Mouse (Mus musculus) lung, postnatal 25 days (tissue): Measurements from ENCODE around the gene Cd37.
A peak's percentile ranks its signal among the peaks of the same experiment; 100 is the strongest.

Experiments used
- DNase-seq: peaks from one replicate; pipeline ENCODE4 v3.0.0; 2022; ENCODE audit warnings: low spot score

Cd37 gene

DNA sequence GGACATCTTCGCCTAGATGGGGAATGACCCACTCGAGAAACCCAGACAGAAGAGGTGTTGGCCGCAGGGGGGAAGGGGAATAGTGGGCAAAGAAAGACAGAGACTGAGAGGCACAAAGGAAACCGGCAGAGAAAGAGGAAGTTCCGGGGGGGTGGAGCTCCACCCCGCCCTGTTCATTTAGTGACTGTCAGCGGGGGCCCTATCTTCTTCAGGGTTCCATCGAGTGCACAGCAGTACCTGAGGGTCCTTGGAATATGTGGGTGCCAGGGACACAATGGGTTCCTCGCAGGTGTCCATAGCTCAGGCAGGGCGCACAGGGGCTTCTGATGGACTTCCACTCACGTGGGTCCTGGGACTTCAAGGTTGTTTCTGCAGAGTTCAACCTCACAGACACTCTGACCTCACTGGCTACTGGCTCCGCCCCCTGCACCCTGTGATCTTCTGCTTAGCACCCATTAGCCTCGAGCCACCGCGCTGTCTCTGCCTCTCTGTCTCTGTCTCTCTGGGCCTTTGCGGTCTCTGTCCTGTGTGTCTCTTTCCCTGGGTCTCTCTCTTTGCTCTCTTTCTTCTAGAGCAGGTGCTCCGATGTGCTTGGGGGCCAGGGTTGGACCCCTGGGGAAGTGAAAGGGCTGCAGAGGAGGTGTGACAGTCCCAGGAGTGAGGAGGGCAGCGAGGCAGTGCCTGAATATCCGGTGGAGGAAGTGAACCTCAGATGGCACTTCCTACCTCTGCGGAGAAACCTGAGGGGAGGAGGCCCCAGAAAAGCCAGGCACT, at the start of gene Cd37:
TSS of gene Cd37 (minus strand) at position 393 of the 774 bp plus-strand sequence.
- peak; percentile 53 for DNase-seq

DNA sequence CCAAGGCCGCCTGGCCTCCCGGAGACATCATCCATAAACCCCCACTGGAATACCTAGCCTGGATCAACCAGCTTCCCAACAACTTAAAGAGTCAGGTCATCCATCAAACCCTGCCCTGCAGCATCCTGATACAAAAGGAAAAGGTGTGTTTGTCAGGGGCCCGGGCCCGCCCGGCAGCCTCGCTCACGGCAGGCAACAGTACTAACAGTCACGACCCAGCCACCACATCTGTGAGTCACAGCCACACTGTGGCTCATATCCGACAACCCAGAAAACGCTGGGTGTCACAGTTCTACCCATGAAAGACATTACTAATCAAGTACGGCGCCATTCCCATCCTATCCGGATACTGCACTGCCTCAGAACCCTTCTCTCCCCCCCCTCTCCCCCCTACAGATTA, 47.6 kb upstream of the Cd37 start:
- no peak for DNase-seq

DNA sequence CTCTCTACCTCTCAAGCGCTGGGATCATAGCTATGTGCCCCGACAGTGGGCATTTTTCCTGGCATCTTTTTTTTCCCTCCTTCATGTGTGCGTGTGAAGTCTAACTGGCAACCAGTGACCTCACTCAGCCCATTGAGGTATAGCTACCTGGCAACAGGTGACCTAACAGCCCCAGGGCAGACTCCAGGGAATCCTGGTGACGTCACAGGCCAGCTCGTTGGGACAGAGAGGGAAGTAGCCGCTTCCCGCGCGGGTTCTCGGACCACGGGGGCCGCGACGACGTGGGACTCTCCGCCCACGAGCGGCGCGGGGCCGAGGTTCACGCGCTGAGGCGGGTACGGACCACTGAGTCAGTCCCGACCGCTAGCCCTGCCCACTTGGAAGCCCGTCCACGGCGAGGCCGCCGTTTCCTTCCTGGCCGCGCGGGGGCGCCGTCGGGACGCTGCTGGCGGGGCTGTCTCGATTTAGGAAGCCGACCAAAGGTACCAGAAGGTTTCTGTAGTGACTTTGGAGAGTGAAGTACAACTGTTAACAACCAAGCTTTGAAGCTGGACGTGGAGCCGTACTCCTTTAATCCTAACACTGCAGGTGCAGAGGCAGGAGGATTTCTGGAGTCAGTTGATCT, 38.3 kb upstream of the Cd37 start, which contains the start of gene Slc6a21:
TSS of gene Slc6a21 (plus strand) at position 378 of the 625 bp plus-strand sequence.
- DNase-seq = peak; percentile 84

DNA sequence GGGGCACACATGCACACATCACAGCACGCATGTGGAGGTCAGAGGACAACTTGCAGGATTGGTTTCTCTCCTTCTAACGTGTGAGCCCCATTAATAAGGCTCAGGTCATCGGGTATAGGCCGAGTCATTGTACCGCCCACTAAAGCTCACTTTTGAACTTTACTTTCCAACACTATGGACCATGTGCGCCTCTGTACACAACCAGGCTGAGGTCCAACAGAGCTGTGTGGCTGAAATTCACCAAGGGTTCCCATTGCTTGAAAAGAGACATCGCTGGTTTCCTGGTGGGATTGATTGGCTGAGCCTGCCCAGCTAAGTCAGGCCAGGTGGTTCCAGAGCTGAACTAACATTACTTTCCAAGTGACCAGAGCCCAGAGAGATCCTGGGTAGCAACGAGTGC, 34.8 kb upstream of the Cd37 start:
- no peak for DNase-seq

DNA sequence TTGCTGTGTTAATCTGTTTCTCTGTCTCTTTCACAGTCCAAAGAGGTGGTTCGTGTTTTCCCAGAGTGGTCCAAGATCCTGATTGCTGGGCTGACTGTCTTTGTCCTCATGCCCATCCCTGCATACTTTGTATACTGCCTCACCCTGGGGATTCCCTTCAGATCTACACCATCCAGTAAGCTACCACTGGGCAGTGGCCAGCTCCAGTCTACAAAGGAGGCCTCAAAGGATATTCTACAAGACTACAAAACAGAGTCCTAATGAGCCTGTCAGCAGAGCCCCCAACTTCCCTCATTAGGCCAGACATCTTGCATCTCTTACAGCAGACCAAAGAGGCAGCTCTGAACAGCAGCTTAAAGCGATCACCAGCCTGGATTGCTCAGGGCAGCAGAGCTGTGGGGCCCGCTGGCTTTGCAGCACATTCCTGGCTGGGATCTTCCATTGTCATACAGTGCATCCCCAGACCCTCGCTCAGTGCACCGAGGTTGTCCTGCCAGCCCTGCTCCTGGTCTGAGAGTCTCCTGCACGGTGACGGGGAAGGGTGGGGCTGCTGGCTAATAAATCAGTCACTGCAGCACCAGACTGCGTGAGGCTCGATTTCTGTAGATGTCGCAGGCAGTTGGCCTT, 34.0 kb upstream of the Cd37 start:
- DNase-seq = no peak

DNA sequence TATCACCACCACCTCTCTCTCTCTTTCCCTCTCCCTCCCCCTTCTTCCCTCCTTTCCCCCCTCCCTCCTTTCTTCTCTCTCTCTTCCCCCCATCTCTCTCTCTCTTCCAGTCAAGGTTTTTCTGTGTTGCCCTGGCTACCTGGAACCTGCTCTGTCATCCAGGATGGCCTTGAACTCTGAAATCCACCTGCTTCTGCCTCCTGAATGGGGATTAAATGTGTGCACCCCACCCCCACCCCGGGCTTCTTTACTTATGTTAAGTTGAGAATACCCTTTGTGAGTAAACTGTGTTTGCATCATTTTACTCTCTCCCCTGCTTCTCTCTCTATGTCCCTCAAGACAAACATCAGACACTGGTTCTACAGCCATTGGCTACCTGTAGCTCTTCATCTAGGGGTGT, 26.6 kb upstream of the Cd37 start:
- DNase-seq = no peak

DNA sequence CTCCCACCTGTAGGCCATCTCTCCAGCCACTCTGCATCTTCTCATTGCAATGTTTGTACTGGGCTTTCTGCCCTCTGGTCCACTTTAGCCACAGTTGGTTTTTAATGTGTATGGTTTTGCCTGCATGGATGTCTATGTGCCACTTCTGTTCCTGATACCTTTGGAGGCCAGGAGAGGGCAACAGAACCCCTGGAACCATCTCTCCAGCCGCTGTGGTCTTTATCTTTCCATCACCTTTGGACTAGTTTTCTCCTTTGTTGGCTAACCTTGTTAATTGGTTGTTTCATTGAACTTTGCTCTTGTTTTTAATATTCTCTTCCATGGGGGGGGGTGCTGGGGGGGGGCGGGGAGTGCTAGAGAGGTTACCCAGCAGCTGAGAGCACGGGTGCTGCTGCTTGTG, 25.4 kb upstream of the Cd37 start:
- no peak for DNase-seq

DNA sequence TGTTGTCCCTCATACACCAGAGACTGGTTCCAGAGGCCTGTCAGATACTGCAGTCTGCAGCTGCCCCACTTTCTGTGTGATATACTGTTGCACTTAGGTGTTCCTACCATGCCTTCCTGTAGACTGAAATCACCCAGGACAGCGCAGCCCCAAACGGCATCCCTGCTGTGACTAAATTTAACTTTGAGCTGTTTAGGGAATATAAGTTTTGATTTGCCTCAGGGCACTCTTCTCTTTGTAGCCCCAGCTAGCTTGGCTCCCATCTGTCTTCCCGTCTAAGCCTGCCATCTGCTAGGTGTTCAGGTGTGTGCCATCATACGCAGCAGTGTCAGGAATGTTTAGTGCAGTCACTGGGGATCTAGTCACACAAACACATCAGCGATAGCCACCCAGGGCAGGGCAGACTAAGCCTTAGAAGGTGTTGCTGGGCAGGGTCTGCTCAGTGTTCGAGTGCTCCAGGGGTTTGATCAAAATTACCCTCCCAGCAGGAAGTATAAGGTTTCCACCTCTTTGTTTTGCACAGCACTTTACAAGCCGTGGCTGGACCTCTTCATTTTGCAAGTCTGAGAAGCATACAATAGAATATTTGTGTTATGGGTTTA, 24.2 kb upstream of the Cd37 start:
- no peak for DNase-seq

DNA sequence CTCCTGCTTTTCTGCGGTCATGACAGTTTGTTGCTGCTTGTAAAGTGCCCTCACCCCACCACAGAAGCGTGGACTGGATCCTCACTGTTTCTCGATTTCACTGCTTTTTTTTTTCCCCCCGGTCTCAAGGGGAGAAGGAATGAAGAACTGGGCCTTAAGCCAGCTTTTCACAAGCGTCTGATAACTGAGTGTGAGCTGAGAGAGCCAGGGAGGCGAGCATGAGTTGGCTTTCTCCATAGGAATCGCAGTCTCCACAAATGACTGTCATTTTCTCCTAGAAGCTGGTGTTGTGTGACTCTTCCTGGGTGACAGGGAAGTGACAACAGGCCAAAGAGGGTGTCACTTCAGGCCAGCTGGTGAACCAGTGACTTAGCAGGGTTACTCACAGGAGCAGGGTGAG, 23.4 kb upstream of the Cd37 start:
- no peak for DNase-seq

DNA sequence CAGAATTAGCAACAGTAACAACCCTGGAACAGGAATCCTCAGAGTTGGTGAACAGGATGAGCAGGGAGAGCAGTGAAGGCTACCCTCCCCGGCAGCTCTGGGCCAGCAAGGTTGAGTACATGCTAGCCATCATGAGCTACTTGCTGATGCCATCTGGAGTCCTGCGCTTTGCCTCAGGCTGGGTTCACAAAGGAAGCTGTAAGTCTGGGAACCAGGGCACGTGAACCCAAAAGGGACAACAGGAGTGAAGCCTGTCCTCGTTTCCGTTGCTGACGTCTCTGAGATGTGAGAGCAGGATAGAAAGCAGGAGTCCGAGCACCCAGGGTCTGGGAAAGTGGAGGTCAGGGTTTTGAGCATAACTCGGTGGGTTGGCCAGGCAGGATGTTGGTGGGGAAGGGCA, 20.4 kb upstream of the Cd37 start:
- no peak for DNase-seq

DNA sequence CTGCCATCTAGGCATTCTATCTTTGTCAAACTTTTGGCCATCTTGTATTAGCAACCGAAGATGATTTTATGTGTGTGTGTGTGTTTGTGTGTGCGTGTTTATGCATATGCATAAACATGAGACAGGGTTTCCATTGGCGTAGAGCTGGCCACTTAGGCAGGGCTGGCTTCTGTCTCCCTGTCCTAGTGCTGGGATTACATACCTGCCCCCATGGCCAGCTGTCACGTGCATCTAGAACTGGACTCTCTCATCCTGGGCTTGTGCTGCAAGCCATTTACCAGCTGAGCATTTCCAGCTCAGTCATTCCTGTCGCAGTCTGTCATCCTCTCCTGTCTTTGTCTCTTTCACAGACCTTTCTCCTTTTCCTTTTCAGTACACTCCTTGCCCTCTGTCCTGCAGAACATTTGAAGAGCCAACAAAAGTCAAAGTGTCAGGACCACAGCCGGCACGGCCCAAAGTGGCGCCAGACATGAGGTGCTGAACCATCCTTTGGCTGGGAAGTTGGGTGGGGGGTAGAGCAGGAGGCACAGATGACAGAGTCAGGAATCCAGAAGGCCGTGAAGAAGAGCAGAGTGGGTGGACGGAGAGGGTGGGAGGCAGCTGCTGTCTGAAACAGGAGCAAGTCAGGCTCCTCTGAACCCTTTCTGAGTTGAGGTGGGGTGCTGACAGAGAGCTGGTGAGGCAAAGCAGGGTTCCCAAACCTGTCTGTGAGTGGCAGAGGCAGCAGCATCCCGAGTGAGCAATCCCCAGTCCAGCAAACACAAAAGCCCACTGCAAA, 18.3 kb upstream of the Cd37 start:
- DNase-seq = no peak

DNA sequence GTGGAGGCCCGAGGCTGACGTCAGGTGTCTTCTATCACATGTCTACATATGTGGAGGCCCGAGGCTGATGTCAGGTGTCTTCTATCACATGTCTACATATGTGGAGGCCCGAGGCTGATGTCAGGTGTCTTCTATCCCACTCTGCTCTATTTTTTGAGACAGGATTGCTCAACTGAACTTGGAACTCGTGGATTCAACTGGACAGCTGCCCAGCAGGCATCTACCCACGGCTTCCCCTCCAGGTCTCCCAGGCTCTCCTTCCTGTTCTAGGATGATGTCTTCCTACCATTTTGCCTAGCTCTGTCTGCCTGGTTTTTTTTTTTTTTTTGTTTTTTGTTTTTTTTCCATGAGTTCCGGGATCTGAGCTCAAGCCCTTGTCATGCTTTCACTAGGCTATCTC, 16.9 kb upstream of the Cd37 start:
- peak; percentile 61 for DNase-seq

DNA sequence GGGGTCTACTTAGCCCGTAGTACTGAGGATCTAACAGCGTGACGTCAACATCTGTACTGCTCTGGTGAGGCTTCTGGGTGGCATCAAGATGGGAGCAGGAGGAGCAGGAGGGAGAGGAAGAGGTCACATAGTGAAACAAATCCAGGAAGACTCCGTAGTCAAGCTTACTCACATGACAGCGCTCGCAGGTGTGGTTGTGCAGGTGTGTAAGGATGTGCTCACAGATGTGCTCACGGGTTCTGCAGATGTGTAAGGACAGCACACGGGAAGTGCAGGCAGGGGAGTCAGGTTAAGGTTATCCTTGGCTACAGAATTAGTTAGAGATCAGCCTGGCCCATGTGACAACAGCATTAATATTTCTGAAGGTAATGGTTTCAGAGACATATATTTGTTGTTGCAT, 14.9 kb upstream of the Cd37 start:
- DNase-seq = no peak

DNA sequence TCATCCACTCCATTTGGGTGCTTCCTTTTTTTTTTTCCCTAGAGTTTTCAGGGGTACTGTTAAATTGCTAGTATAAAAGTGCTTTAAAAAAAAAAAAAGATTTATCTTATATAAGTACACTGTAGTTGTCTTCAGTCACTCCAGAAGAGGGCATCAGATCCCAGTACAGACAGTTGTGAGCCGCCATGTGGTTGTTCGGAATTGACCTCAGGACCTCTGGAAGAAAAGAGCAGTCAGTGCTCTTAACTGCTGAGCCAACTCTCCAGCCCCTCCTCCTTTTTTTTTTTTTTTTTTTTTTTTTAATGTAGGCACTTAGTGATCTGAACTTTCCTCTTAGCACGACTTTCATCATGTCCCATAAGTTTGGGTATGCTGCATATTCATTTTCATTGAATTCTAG, 8.8 kb upstream of the Cd37 start:
- DNase-seq = no peak

DNA sequence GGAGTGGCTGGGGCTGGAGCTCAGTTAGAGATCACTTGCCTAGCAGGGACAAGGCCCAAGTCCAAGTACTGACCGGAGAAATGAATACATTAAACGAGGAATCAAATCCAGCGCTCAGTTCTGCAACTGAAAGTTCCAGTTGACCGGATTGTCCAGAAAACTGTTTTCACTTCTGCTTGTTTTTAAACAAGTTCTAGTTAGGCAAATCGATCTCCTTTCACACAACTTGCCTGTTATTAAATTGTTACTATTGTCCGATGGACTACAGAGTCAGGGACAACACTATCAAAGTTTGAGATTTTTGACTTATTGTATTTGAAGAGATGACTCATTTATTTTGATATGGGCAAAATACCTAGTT, 2.5 kb upstream of the Cd37 start:
- no peak for DNase-seq

DNA sequence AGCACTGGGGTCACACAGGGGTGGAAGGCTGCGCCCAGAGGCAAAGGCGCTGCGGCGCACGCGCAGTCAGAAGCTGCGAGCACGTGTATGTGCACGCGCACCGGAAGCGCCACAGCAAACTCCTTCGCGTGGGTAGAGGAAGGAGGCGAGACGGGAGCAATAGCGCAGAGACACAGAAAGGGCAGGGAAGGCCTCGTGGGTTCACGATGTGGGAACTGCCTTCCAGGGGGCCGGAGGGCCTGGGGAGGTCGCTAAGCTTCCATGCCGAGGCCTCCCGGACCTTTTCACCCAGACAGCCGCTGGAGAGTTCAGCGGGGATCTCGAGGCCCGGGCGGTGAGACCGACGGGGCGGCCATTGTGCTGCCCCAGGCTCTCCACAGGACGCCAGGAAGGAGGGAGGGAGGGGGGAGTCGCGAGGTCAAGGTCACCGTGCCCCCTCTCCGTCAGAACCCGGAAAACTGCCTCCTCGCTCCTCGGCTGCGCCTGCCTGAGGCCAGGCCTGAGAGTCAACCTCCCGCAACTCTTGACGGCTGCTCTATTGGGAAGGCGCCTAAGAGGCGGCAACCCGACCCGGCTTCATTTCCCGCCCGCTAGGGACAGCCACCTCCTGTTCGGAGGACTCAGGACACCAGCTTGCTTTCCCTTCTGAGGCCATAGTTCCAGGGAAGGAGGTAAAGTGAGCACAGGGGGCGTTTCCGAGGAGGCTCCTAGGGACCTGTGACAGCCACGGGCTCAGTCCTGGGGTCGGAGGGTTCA, 1.9 kb upstream of the Cd37 start, which contains the start of gene Slc6a16:
TSS of gene Slc6a16 (plus strand) at position 453 of the 756 bp plus-strand sequence.
- DNase-seq = no peak

DNA sequence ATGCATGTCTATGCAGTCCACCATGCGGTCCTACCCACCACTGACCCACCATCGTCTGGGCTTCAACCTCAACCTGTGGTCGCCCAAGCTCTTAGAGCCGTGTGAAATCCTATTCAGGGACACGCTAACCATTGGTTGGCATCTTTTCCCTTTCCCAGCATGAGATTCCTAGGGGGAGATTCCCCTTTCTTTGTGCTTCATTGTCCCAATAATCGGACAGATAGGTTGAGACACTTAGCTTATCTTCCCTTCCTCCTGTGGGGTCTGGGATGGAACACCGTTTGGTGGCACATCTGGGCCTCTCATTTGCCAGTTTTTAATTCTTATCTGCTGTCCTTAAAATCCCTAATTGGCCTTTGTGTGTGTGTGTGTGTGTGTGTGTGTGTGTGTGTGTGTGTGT, 1.2 kb upstream of the Cd37 start:
- DNase-seq = no peak

DNA sequence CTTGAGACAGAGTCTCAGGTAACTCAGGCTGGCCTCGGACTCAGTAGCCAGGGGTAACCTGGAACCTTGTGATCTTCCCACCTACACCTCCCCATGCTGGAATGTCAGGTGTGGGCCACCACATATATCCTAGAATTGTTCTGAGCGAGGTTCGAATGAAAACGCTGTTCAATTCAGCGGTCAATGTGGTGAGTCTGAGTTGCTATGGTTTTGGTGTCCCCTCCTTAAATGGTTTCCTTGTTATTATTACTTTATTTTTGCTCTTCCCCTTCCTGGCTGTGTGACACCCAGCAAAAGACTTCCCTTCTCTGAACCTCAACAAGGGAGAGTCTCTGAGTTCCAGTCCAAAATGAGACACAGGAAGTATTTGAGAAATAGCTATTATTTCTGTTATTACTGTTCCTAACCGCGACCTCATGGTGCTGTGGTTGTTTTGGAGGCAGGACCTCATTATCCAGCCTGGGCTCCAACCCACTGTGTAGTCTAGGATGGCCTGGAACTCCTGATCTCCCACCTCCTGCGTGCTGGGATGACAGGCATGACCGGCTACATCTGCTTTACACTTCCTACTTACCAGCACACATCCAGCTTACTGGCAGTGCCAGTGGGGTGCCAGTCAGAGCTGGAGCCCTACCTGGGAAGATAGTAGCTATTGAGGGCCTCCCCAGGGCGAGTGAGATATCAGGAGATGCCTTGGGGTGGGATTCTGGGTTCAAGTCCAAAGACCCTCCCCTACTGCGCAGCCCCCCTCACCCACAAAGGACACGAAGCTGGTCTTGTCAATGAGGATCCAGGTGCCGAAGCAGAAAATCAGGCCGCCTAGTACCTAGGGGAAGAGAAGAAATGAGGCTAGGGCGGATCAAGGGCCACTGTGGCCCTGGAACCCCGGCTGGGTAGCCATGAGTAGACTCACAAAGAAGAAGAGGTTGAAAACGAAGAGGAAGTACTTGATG, 892 bp downstream of the Cd37 start:
- DNase-seq = no peak

DNA sequence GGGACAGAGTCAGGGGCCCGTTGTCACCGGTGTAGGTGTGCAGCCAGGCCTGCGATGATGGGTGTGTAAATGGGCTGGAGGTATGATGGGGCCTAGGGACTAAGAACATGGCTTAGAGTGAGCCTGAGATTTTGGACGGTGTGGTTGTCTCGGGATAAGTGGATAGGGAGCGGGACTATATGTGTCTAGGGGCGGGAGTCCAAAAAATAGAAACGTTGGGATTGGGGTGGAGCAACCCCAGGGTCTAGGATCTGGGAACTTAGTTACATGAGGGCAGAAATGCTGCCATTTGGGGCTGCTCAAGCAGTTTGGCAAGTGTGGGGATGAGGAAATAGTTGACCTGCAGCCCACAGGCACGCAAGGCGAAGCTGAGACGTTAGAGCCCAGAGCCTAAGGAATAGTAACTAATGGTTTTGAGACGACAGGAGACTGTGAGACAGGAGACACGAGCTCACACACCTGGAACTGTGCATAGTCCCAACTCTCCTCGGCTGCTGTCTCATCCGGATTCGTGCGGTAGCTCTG, 3.2 kb downstream of the Cd37 start:
- no peak for DNase-seq
